Mouse (Mus musculus) monocyte, adult 5-6 weeks (primary cell): ENCODE data around the gene Ccdc154. TPM values are rescaled to one million over a fixed set of nuclear protein-coding genes. Genes with fewer than 3 reads are reported as not detected.

Source experiments
- ATAC-seq: fragments of 153-309, 156-312 bp; replicated peaks from 2 replicates; pipeline ENCODE4 v1.8.0; 2017; ENCODE audit warnings: mild to moderate bottlenecking; ENCODE audit not compliant: low TSS enrichment, insufficient number of reproducible peaks, severe bottlenecking, poor library complexity, low FRiP score
- total RNA-seq: library from RNA; stranded (forward); fragments of 200-1000, 200-491, 200-594 nt; gene quantifications from 3 replicates; pipeline ENCODE4 v1.2.3, GENCODE M21; 2017

The Ccdc154 gene
- total RNA-seq, 1 experiment from 2014 or later: not detected

GRCm38 (mm10) chr17:25175411-25175810 is 13.2 kb downstream of the Ccdc154 start, which contains the start of gene Gm38655:
TSS of gene Gm38655 (minus strand) at chr17:25175471.
- no peak for ATAC-seq

- ATAC-seq: no peak
Measured at GRCm38 (mm10) chr17:25183232-25183631, 21.0 kb downstream of the Ccdc154 start.

- ATAC-seq: peak; percentile 93
Measured at GRCm38 (mm10) chr17:25184129-25184691, 21.9 kb downstream of the Ccdc154 start, which contains the start of gene BC003965. TSS of gene BC003965 (plus strand) at chr17:25184554.

- no peak for ATAC-seq
Measured at GRCm38 (mm10) chr17:25184961-25185360, 22.7 kb downstream of the Ccdc154 start.

GRCm38 (mm10) chr17:25187784-25188149 is 25.5 kb downstream of the Ccdc154 start:
- ATAC-seq: no peak

GRCm38 (mm10) chr17:25188150-25189031 is 26.1 kb downstream of the Ccdc154 start, which contains the start of gene Unkl:
TSS of gene Unkl (plus strand) at chr17:25188397.
- no peak for ATAC-seq

GRCm38 (mm10) chr17:25189091-25189490 is 26.8 kb downstream of the Ccdc154 start:
- ATAC-seq: no peak

- ATAC-seq: no peak
Measured at GRCm38 (mm10) chr17:25202401-25202800, 40.1 kb downstream of the Ccdc154 start.

- no peak for ATAC-seq
Measured at GRCm38 (mm10) chr17:25210006-25210405, 47.7 kb downstream of the Ccdc154 start.

GRCm38 (mm10) chr17:25210680-25211466 is 48.6 kb downstream of the Ccdc154 start:
- ATAC-seq: no peak

- ATAC-seq: no peak
Measured at GRCm38 (mm10) chr17:25211705-25212104, 49.4 kb downstream of the Ccdc154 start.

- no peak for ATAC-seq
Measured at GRCm38 (mm10) chr17:25215431-25215830, 53.2 kb downstream of the Ccdc154 start.

GRCm38 (mm10) chr17:25218967-25219366 is 56.7 kb downstream of the Ccdc154 start:
- ATAC-seq: no peak

- ATAC-seq: no peak
Measured at GRCm38 (mm10) chr17:25219492-25220295, 57.4 kb downstream of the Ccdc154 start.

GRCm38 (mm10) chr17:25220746-25221145 is 58.5 kb downstream of the Ccdc154 start:
- no peak for ATAC-seq
